Mouse (Mus musculus) intestine, postnatal 0 days (tissue): ENCODE data around the gene Pear1. TPM values are rescaled to one million over a fixed set of nuclear protein-coding genes. Genes with fewer than 3 reads are reported as not detected.

Experiments
- ATAC-seq: fragments of 200-750 bp; cut with Nextera tagmentation; 2 replicates; pipeline ENCODE4 v1.8.0; 2017; ENCODE audit warnings: mild to moderate bottlenecking, moderate TSS enrichment, moderate library complexity
- H3K27ac ChIP-seq: fragments of 300-500 bp; sonication (generic); 2 replicates; pipeline ENCODE4 v1.5.1; 2014; ENCODE audit warnings: mild to moderate bottlenecking, low read depth, low read length, moderate library complexity
- H3K27me3 ChIP-seq: fragments of 300-500 bp; sonication (generic); replicated peaks from 2 replicates; pipeline ENCODE4 v1.6.1; 2014; ENCODE audit warnings: low read length, mixed read lengths; ENCODE audit not compliant: control insufficient read depth, insufficient read depth
- H3K36me3 ChIP-seq: fragments of 300-500 bp; sonication (generic); 2 replicates; pipeline ENCODE4 v1.6.1; 2014; ENCODE audit warnings: mild to moderate bottlenecking, moderate library complexity; ENCODE audit not compliant: control insufficient read depth, insufficient read depth
- H3K4me1 ChIP-seq: fragments of 300-500 bp; sonication (generic); replicated peaks from 2 replicates; pipeline ENCODE4 v1.6.1; 2014; ENCODE audit warnings: antibody characterized with exemption, low read length, mixed read lengths; ENCODE audit not compliant: control insufficient read depth, insufficient read depth
- H3K4me2 ChIP-seq: fragments of 300-500 bp; sonication (generic); replicated peaks from 2 replicates; pipeline ENCODE4 v1.6.1; 2014; ENCODE audit warnings: low read depth, mild to moderate bottlenecking, moderate library complexity
- H3K4me3 ChIP-seq: fragments of 300-500 bp; sonication (generic); 2 replicates; pipeline ENCODE4 v1.5.1; 2014; ENCODE audit warnings: low read depth, low read length
- H3K9ac ChIP-seq: fragments of 300-500 bp; sonication (generic); 2 replicates; pipeline ENCODE4 v1.6.1; 2014; ENCODE audit warnings: mild to moderate bottlenecking, low read depth, low read length
- H3K9me3 ChIP-seq: fragments of 300-500 bp; sonication (generic); 2 replicates; pipeline ENCODE4 v1.6.1; 2016; ENCODE audit warnings: mixed run types; ENCODE audit not compliant: control insufficient read depth
- CTCF ChIP-seq: sonication (generic); IDR thresholded peaks from 2 replicates; pipeline ENCODE4 v1.5.1; 2016; ENCODE audit warnings: low read depth, mild to moderate bottlenecking, control low read depth, antibody characterized with exemption, moderate library complexity
- WGBS: fragments of 180-500 bp; shearing (Covaris S2); extraction: QIAGEN DNeasy Blood & Tissue Kit; methylation state at CpG from one replicate; pipeline ENCODE4 v1.1.7; 2014; 5-methylcytosine and 5-hydroxymethylcytosine counted together
- polyA plus RNA-seq: library from polyadenylated mRNA; unstranded; fragments of >200 nt; fragmentation: Nextera tagmentation; extraction: Ambion mirVana; gene quantifications from 2 replicates; pipeline ENCODE4 v1.2.1, GENCODE M21; 2015

Gene Pear1
- polyA plus RNA-seq, 1 experiment from 2014 or later = 7.7 TPM

DNA sequence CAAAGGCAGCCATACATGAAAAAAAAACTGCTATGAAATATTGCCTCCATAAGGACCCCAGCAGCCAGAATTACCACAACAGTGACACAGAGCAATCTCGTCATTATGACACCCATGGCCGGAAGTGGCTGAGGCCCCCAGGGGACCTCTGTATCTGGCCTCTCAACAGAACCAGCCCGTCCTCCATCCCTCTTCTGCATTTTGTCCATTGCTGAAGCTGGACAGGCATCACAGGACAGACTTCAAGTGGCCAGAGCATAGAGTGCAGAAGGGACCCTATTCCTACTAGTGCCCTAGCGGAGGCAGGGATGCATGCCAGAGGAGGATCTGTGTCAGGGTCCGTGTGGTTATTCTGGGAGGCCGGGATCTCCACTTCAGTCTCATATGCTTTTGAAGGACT, 7.9 kb downstream of the Pear1 start:
- Histone ChIP-seq H3K36me3 (no peaks in the 10 kb centered on the region), H3K4me2 (0 out of 2 replicates have a peak overlapping the region, but pooled peaks have one; percentile 4), H3K4me3 (no peak overlapping the region), H3K4me1 (no peaks in the 10 kb centered on the region), H3K9ac (no peak overlapping the region), H3K9me3 (no peaks in the 10 kb centered on the region), H3K27ac (no peak overlapping the region), H3K27me3 (peaks cover 7% of the 10 kb centered on the region; the same call in 1 of the 2 replicates)
- ATAC-seq = no peak
- no peak for TF ChIP-seq CTCF
- 60% methylated on average over 6 of the region's 6 CpGs for WGBS

DNA sequence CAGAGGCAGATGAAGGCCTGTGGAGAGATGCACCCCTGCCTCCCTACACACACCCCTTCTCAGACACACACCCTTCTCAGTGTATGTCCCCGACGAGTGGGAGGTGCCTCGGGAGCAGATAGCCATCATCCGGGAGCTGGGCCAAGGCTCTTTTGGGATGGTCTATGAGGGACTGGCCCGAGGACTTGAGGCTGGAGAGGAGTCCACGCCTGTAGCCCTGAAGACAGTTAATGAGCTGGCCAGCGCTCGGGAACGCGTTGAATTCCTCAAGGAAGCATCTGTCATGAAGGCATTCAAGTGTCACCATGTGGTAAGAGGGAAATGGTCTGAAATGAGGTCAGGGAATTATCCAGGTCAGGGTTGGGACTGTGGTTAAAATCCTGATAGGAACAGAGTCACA, 11.2 kb downstream of the Pear1 start:
- no peak overlapping the region for H3K4me2 ChIP-seq
- no peaks in the 10 kb centered on the region for H3K36me3 ChIP-seq
- no peak for ATAC-seq
- no peak for TF ChIP-seq CTCF
- no peak overlapping the region for H3K27ac ChIP-seq
- H3K9ac ChIP-seq = no peak overlapping the region
- peaks cover 38% of the 10 kb centered on the region for H3K27me3 ChIP-seq
- no peaks in the 10 kb centered on the region for H3K9me3 ChIP-seq
- H3K4me1 ChIP-seq = no peaks in the 10 kb centered on the region
- 45% methylated on average over 10 of the region's 10 CpGs for WGBS
- H3K4me3 ChIP-seq = no peak overlapping the region

GRCm38 (mm10) chr3:87812413-87812812, 11.7 kb downstream of the Pear1 start:
- Histone ChIP-seq H3K4me3 (no peak overlapping the region), H3K27ac (no peak overlapping the region), H3K9me3 (no peaks in the 10 kb centered on the region), H3K4me1 (no peaks in the 10 kb centered on the region), H3K36me3 (no peaks in the 10 kb centered on the region), H3K9ac (no peak overlapping the region), H3K4me2 (no peak overlapping the region), H3K27me3 (peaks cover 37% of the 10 kb centered on the region)
- WGBS = 80% methylated on average over 4 of the region's 4 CpGs
- no peak for TF ChIP-seq CTCF
- ATAC-seq = no peak

GRCm38 (mm10) chr3:87811297-87811696, 12.8 kb downstream of the Pear1 start:
- WGBS = 81% methylated on average over 8 of the region's 8 CpGs
- no peak overlapping the region for H3K4me3 ChIP-seq
- H3K4me2 ChIP-seq = no peak overlapping the region
- peaks cover 35% of the 10 kb centered on the region for H3K27me3 ChIP-seq
- no peak overlapping the region for H3K9ac ChIP-seq
- no peak overlapping the region for H3K27ac ChIP-seq
- H3K4me1 ChIP-seq = no peaks in the 10 kb centered on the region
- no peak for TF ChIP-seq CTCF
- no peaks in the 10 kb centered on the region for H3K9me3 ChIP-seq
- no peaks in the 10 kb centered on the region for H3K36me3 ChIP-seq
- ATAC-seq = no peak

DNA sequence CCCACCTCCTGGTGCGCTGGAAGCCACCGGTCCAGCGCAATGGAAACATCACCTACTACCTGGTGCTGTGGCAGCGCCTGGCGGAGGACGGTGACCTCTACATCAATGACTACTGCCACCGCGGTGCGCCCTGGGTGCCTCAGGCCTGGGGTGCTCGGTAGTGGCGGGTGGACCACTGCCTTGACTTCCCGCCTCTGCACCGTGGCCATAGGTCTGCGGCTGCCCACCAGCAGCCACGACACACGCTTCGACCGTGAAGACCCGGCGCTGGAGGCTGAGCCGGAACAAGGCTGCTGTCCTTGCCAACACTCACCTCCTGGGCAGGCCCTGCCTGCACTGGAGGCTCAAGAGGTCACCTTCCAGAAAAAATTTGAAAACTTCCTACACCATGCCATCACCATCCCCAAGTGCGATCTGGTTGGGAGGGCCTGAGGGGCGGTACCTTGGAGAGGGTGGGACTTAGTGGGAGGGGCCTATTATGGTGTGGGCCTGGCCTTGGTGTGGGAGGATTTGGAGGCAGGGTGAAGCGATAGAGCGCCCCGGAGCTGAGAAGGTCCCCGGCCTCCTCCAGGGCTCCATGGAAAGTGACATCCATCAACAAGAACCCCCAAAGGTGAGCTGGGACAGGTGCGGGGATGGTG, 14.7 kb downstream of the Pear1 start:
- no peaks in the 10 kb centered on the region for H3K4me1 ChIP-seq
- no peaks in the 10 kb centered on the region for H3K9me3 ChIP-seq
- WGBS = 6% methylated on average over 27 of the region's 28 CpGs
- ATAC-seq = no peak
- peak overlapping the region; percentile 32; the same call in 1 of the 2 replicates for H3K4me2 ChIP-seq
- H3K27me3 ChIP-seq = peaks cover 38% of the 10 kb centered on the region
- no peak overlapping the region for H3K27ac ChIP-seq
- TF ChIP-seq CTCF = no peak
- peak overlapping the region; percentile 9; the same call in 1 of the 2 replicates for H3K4me3 ChIP-seq
- no peaks in the 10 kb centered on the region for H3K36me3 ChIP-seq
- no peak overlapping the region for H3K9ac ChIP-seq

GRCm38 (mm10) chr3:87804038-87804677, 19.9 kb downstream of the Pear1 start:
- peaks cover 54% of the 10 kb centered on the region for H3K27me3 ChIP-seq
- TF ChIP-seq CTCF = no peak
- H3K4me3 ChIP-seq = peak overlapping the region; percentile 36
- H3K9ac ChIP-seq = no peak overlapping the region
- no peaks in the 10 kb centered on the region for H3K9me3 ChIP-seq
- no peaks in the 10 kb centered on the region for H3K4me1 ChIP-seq
- 3% methylated on average over 26 of the region's 26 CpGs for WGBS
- no peak for ATAC-seq
- no peaks in the 10 kb centered on the region for H3K36me3 ChIP-seq
- no peak overlapping the region for H3K27ac ChIP-seq
- peak overlapping the region; percentile 67 for H3K4me2 ChIP-seq
